Mouse (Mus musculus): Measurements from ENCODE around the gene Sirpa. TPM values are rescaled to one million over a fixed set of nuclear protein-coding genes. Genes with fewer than 3 reads are reported as not detected.

Sirpa gene
- 100 to 1,000 TPM; 279 to 289 TPM for total RNA-seq (2021)
- long read RNA-seq, experiment 1, transcript Sirpa-203 (8 exons, 3,982 nt), result major isoform, 147 of 254 reads
- long read RNA-seq, experiment 1, transcript Sirpa-214 (9 exons, 3,812 nt), result minor isoform, 20 of 254 reads
- long read RNA-seq, experiment 1, transcript Sirpa-209 (6 exons, 876 nt), result minor isoform, 10 of 254 reads
- long read RNA-seq, experiment 1, transcript Sirpa-201 (8 exons, 3,644 nt), result minor isoform, 16 of 254 reads
- long read RNA-seq, experiment 1, partial matches to known transcripts, result 20 of 254 reads
- long read RNA-seq, experiment 1, other reads (novel, unspliced or antisense), result 39 of 254 reads
- long read RNA-seq, experiment 2, transcript Sirpa-209 (6 exons, 876 nt), result minor isoform, 11 of 399 reads
- long read RNA-seq, experiment 2, transcript Sirpa-201 (8 exons, 3,644 nt), result minor isoform, 24 of 399 reads
- long read RNA-seq, experiment 2, transcript Sirpa-203 (8 exons, 3,982 nt), result major isoform, 248 of 399 reads
- long read RNA-seq, experiment 2, transcript Sirpa-214 (9 exons, 3,812 nt), result minor isoform, 15 of 399 reads
- long read RNA-seq, experiment 2, partial matches to known transcripts, result 23 of 399 reads
- long read RNA-seq, experiment 2, other reads (novel, unspliced or antisense), result 72 of 399 reads

DNA sequence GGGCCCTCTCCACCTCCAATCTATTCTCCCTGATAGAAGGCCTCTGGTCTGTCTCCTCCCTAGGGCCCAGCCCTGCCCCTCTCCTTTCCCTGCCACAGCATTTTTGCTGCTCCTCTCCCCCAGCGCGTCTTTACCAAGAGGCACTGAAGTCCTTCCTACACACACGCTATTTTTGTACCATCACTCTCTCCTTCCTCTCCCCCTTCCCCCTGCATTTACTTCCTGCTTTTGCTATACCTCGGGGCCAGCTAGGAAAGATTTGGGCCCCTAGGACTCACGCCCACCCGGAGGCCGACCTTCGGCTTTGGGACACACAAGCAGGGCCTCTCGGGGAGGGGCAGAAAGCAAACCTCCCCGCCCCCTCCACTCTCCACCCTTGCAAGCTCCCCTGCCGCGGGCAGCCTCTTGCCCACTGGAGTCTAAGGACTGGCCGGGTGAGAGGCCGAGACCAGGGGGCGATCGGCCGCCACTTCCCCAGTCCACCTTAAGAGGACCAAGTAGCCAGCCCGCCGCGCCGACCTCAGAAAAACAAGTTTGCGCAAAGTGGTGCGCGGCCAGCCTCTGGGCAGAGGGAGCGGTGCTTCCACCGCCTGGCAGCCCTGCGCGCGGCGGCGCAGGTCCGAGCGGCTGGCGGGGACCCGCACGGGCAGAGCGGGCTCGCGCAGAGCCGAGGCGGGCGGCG, at the start of gene Sirpa:
TSS of gene Sirpa (plus strand) at position 377 of the 682 bp plus-strand sequence.
- Histone ChIP-seq H3K4me3 (peak within 1 kb of the TSS; percentile 91), H3K27ac (peak within 1 kb of the TSS; percentile 99)
- no peak for TF ChIP-seq CTCF (conservative IDR thresholded peaks at IDR 0.05)
- peak; percentile 52 to 67 for DNase-seq (ENCODE audit: low spot score in 2 of 2)

DNA sequence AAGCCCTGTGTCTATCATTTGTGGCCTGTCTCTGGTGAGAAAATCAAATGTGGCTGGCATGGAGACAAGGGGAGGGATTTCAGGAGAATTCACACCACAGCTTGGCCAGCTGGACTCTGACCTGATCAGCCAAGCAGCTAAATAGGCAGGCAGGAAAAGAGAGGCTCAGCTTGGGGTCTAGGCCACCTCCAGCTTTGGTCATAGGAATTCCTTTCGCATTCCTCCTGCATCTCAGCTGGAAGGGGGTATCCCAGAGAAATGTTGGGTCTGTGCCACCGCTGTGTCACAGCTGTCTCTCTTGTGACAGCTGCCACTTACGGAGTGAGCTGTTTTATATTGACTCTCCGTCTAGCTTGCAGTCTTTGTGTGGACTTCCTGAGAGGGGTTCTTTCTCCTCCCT, 48.2 kb upstream of the Sirpa start:
- no peak for DNase-seq (ENCODE audit: low spot score in 2 of 2)
- no peak overlapping the region; the same call in 1 of the 2 replicates for H3K27ac ChIP-seq
- TF ChIP-seq CTCF (conservative IDR thresholded peaks at IDR 0.05), result no peak
- no peak overlapping the region for H3K4me3 ChIP-seq

DNA sequence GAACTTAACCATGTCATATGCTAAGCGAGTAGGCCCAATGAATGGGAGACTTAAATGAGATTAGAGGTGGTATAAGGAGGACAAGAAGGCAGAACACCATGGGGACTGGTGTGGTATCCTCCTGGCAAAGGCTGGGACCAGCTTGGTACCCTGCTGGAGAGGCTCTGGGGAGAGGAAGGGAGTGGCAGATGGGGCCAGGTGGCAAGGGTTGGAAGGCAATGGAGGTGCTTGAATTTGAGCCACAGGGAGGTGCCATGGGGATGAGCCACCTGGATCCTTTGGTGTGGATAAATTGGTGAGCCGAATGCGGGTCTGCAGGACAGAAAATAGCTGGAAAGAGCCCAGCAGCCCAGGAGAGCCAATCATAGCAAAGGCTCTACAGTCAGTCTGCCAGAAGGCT, 47.7 kb upstream of the Sirpa start:
- no peak overlapping the region for H3K4me3 ChIP-seq
- no peak for DNase-seq (ENCODE audit: low spot score in 2 of 2)
- no peak for TF ChIP-seq CTCF (conservative IDR thresholded peaks at IDR 0.05)
- H3K27ac ChIP-seq, result no peak overlapping the region; the same call in 1 of the 2 replicates

DNA sequence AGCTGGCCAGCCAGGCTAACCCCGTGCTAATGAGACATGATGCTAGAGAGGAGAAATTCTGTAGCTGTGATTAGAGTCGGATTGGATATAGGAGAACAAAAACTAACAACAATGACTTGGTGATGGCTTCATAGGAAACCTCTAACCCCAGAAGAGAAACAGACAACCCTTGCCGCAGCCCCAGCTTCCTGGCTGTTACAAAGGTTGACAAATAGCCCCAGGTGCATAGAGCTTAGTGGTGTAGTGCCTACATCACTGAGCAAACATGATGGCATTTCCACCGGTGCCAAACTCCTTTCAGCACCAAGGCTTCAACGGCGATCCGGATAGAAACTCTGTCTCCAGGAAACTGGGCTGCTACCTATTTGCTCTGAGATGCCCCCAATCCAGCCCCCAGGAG, 47.0 kb upstream of the Sirpa start:
- no peak for DNase-seq (ENCODE audit: low spot score in 2 of 2)
- TF ChIP-seq CTCF (conservative IDR thresholded peaks at IDR 0.05), result no peak
- H3K4me3 ChIP-seq, result no peak overlapping the region
- H3K27ac ChIP-seq, result no peak overlapping the region

DNA sequence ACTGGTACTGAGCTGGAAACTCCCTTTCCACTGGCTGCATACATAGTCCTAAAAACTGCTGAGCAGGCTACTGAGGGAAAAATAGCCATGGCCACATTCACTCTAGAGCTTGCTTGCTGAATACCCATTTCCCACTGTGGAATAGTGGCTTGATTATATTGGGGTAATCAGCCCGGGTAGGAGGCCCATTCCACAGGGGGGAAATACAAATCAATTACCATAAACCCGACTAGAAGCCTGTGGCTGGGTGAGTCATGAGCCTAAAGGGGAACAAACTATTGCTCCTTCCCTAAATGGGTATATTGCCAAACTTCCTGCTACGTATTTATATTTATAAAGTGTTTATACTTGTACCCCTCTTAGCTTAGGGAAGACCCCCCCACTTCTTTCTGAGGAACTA, 45.9 kb upstream of the Sirpa start:
- Histone ChIP-seq H3K4me3 (no peak overlapping the region), H3K27ac (no peak overlapping the region)
- no peak for DNase-seq (ENCODE audit: low spot score in 2 of 2)
- TF ChIP-seq CTCF (conservative IDR thresholded peaks at IDR 0.05), result no peak

DNA sequence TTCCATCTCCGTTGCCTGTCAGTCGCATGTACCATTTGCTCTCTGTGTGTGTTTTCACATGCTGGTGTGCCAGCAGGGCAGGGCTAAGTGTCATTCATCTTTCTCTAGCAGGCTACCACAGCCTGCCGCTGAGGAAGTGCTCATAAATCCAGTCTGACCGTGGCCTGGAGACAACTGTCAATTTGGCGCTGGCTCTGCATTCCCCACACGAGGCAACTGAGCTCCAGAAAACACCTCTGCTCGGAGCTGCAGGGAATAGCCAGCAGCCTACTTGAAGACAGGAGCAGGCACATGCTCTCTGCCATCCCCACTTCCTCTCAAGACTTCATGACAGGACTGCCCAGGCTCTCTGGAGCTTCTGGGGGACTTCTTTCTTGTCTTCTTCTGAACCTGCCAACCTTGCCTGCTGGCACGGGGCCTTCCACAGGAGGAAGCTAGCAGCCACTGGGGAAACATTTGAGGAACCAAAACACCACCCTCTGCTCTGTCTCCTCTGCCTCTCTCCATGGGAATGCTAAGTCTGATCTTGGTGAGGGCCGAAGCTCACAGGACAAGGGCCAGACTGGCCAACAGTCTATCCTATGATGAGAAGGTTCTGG, 43.0 kb upstream of the Sirpa start:
- no peak overlapping the region for H3K4me3 ChIP-seq
- DNase-seq (ENCODE audit: low spot score in 2 of 2), result no peak
- TF ChIP-seq CTCF (conservative IDR thresholded peaks at IDR 0.05), result no peak
- H3K27ac ChIP-seq, result 0 out of 2 replicates have a peak overlapping the region, but pooled peaks have one; percentile 32

DNA sequence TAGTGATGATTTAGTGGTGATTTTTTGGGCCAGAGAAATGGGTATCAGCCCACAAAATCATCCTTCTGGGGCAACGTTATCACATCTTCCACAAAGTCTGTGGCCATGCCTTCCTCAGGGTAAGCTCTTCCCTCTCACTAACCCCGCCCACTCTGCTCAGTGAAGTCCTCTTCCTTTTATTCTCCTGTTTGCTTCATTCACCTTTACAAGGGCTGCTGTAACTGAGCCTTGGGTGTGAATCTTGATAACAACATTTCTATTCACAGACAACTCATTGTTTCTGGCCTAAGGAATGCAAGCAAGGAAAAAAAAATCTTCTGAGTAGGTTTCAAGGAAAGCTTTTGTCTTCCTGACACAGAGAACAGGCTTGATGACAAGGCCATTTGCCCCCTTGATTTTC, 41.9 kb upstream of the Sirpa start:
- H3K27ac ChIP-seq, result no peak overlapping the region
- no peak for TF ChIP-seq CTCF (conservative IDR thresholded peaks at IDR 0.05)
- DNase-seq (ENCODE audit: low spot score in 2 of 2), result no peak
- H3K4me3 ChIP-seq, result no peak overlapping the region

DNA sequence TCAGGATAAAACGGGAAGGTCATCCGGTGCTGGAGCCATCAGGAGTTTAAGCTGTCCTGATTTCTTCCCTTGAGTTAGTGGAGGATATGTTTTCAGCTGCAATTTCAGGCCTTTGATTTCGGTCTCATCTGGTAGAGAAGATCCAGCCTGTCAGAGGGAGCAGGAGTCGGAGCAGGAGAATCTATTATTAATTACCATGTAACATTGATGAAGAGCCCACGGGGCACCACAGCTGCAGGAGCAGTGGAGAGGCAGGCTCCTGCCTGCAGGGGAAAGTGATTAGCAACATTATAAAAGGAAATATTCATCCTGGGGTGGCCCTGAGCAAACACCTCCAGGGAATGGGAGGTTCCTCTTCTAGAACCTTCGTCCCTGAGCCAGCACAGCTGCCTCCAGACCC, 36.6 kb upstream of the Sirpa start:
- no peak overlapping the region for H3K4me3 ChIP-seq
- DNase-seq (ENCODE audit: low spot score in 2 of 2), result no peak
- no peak for TF ChIP-seq CTCF (conservative IDR thresholded peaks at IDR 0.05)
- H3K27ac ChIP-seq, result no peak overlapping the region

DNA sequence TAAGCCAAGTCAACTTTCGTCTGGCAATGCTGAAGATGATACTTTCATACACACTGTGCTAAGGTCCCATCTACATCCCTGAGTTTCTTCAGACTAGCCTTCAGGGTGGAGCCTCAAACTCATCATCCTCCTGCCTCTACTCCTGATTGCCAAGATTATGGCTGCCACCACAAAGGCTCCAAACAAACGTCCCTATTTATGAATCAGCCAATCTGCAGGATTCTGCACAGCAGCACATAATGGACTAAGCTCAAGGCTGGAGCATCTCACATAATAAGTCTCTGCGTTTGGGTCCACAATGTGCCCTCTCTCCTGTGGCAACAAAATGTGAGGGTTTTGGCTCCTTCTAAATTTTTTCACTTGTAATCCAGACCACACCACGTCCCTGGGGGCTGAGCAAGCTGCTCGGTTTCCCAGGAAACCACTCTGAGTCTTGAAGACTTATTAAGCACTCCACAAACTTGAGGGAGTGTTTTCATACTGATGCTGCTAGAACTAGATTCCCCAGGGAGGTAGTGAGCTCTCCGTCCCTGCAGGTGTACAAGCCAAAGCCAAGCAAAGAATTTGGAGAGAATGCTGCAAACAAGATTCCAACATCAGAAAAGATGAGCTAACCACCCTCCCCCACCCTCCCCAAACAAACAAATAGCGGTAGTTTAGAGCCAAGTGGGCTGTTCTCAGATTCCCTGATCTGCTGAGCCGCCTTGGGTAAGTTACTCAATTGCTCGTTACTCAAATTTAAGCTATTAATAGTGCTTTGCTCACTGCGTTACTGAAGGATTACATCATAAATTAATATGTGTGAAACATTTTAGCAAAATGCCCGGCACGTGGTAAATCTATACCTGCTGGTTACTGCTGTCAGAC, 34.4 kb upstream of the Sirpa start:
- Histone ChIP-seq H3K27ac (peak overlapping the region; percentile 28), H3K4me3 (no peak overlapping the region)
- TF ChIP-seq CTCF (conservative IDR thresholded peaks at IDR 0.05), result no peak
- no peak for DNase-seq (ENCODE audit: low spot score in 2 of 2)

DNA sequence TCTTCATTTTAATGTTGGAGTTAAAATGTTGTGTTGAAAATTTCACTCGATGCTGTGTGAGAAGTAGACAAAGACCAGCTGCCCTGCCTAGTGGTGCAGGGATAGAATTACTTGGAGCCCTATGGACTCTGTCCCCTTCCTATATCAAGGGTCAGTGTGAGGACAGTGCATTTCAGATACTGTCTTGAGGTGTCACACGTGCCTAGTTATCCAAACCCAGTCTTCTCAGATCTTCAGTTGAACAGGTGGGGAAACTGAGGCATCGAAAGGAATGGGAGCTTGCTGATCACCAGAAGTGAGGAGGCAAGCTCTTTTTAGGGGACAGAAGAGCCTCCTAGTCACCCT, 33.8 kb upstream of the Sirpa start:
- no peak for DNase-seq (ENCODE audit: low spot score in 2 of 2)
- peak overlapping the region; percentile 28 for H3K27ac ChIP-seq
- peak; percentile 30; the same call in 1 of the 2 replicates for TF ChIP-seq CTCF (conservative IDR thresholded peaks at IDR 0.05)
- no peak overlapping the region for H3K4me3 ChIP-seq

DNA sequence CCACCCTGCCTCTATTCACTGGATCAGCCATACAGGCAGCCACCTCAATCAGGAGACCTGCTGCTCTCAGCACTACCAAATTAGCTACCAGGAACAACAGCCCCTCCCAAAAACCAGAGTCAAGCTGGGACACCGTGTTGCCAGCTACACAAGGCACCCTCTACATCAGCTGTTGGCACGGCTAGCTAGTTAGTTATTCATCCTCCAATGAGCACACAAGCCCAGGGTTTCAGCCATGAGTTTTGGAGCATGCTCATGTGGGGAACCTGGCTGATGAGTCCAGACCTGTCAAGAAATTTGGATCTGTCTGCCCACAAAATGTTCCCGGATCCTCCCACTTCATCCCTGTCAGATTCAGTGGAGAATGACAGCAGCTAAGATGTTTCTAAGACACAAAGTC, 30.8 kb upstream of the Sirpa start:
- DNase-seq (ENCODE audit: low spot score in 2 of 2), result peak in 1 of 2 experiments; percentile 47
- TF ChIP-seq CTCF (conservative IDR thresholded peaks at IDR 0.05), result no peak
- Histone ChIP-seq H3K27ac (peak overlapping the region; percentile 74), H3K4me3 (no peak overlapping the region)
